Mouse (Mus musculus): ENCODE results near the gene Rasa2.
"Not testable (repeated sequence)": the region's sequence is repeated elsewhere in the genome, so short reads cannot be mapped to it uniquely, and the experiment has no call there.

The Rasa2 gene

DNA sequence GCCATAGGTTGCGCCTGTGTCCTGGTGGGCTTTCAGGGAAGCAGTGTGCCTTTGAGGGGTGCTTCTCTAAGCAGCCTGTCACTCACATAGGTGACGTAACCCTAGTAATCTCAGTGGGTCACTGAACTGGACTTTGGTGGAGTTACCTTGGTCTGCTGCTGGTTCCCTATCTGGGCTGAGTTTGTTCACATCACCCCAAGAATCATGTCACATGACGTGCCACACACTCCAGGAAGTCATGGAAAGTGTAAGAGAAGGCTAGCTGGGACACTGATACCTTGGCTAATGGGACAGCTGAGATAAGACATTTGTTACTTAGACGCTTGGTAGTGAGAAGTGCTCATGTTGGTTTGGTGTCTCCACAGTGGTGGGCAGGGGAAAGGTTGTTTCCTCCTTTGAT lies 105.4 kb downstream of the Rasa2 start:
- DNase-seq (ENCODE audit: low read depth) = no peak

DNA sequence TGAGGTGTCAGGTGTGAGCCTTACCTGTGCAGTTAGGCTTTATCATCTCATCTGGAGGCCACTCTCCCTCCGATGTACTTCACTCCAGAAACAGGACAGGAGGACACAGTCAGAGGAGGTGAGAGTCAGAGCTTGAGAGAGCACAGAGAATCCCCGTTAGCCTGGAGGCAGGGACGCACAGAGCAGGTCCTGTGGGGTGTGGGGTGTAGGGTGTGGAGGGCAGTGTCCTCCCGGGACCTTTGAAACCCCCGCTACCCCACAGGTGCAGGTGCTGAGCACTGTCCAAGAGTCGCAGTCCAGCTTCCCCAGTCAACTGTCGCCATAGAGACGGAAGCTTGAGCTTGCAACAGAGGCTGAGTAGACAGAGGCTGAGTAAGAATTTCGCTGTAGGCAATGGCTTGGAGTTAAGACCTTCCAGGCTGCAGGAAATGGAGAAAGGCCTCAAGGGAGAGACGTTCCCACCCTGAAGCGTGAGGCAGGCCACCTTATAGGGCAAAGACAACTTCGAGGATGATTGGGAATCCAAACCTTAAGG lies 106.4 kb downstream of the Rasa2 start, which contains the start of gene Gm28729:
TSS of gene Gm28729 (minus strand) at position 293 of the 535 bp plus-strand sequence.
- DNase-seq (ENCODE audit: low read depth) = no peak

DNA sequence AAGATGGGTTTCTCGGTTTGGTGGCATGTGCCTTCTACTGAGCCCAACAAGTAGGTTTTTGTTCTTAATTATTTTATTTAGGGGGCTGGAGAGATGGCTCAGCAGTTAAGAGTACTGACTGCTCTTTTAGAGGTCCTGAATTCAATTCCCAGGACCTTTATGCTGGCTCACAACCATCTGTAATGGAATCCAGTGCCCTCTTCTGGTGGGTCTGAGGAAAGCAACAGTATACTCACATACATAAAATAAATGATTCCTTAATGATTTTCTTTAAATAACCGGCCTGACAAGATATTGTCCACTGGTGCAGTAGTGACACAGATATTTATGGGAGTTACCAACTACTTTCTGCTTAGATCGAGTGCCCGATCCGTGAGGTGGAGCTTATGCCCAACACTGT lies 108.3 kb downstream of the Rasa2 start:
- DNase-seq (ENCODE audit: low read depth) = no peak

DNA sequence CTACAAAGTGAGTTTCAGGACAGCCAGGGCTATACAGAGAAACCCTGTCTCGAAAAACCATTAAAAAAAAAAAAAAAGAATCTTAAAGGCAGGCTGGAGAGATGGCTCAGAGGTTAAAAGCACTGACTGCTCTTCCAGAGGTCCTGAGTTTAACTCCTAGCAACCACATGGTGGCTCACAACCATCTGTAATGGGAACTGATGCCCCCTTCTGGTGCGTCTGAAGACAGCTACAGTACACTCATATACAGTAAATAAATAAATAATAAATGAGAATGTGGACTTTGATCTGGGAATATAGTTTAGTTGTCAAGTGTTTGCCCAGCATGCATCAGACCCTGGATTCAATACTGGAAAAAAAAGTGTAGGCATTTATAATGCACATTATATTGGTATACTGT lies 109.8 kb downstream of the Rasa2 start:
- DNase-seq (ENCODE audit: low read depth) = not testable (repeated sequence)

DNA sequence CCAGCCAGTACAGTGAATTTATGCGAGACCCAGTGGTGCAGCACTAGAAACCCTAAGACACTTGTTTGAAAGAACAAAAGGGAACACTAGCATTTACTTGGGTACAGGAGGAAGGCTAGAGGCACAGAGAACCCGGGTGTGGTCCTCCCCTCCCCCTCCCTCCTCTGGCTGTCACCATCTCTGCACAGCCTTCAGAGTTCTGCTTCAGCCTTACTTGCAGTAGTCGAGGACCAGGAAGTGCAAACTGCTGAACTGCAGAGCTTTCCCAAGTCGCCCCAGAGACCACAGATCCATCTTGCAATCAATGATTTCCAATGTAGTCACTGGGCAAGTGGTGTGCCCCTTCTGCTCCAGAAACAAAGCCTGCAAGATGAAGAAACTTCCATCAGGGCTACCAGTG lies 114.0 kb downstream of the Rasa2 start:
- DNase-seq (ENCODE audit: low read depth) = peak; percentile 37

DNA sequence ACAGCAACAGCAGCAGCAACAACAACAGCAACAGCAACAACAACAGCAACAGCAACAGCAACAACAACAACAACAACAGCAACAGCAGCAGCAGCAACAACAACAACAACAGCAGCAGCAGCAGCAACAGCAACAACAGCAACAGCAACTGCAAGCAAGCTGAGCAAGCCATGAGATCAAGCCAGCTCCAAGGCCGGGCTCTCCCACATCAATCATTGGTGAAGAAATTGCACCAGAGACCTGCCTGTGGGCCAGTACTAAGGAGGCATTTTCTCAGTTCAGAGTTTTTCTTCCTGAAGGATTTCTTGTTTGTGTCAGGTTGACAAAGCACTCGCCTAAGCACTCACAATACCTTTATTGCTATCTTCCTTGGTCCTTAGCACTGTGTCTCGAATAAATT lies 114.6 kb downstream of the Rasa2 start:
- DNase-seq (ENCODE audit: low read depth) = no peak

DNA sequence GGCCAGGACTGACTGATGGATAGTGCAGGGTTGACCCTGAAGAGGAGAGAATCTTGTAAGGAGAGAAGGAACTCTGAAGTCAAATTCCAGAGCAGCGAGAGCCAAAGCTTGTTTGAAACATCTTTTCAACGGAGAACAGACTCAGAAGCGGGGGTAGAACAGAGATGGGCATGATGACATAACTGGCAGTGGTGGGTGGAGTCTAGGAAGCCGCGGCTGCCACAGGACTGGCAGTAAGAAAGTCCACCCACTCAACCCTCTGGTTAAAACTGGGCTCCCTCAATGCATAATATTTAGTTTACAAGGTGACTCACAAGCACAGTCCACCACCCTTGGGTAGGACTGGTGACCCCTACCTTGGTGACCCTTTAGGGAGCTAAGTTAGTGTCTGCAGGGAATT lies 115.7 kb downstream of the Rasa2 start:
- peak; percentile 40 for DNase-seq (ENCODE audit: low read depth)

DNA sequence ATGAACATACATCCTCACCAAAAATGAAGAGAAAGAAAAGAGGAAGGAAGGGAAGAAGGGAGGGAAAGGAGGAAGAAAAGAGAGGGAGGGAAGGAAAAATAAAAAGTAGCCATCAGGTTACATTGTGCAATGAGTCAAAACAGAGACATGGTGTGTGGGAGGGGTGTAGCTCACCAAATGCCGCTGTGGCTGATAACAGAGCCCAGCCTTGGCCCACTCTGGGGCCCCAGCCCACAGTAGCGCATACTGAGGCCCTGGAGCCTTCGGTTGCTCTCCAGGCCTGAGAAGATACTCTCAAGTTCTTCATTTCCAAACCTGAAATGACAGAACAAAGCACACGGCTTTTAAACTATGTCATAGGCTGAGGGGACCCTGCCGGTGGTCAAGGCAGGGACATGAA lies 117.1 kb downstream of the Rasa2 start:
- no peak for DNase-seq (ENCODE audit: low read depth)

DNA sequence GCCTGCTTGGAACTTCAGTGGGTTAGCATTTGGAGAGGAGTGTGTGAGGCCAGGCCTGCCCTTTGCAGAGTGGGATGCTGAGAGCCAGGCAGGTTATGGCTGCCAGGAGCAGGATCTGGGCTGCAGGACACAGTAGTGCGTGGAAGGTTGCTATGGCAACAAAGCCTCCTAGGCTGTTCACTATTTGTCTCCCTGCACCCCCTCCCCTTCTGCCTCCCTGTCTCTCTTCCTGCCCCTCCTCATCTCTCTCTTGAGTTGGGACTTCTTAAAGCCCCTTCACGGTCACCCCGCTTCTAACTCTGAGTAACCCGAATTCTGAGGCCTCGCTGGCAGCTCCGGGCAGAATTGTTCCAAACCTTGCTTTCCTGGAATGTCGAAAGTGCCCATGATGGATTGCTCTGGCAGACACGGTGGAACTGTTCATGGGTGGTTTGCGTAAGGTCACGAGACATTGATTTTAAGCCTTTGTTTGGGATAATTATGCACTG lies 125.4 kb downstream of the Rasa2 start:
- no peak for DNase-seq (ENCODE audit: low read depth)

DNA sequence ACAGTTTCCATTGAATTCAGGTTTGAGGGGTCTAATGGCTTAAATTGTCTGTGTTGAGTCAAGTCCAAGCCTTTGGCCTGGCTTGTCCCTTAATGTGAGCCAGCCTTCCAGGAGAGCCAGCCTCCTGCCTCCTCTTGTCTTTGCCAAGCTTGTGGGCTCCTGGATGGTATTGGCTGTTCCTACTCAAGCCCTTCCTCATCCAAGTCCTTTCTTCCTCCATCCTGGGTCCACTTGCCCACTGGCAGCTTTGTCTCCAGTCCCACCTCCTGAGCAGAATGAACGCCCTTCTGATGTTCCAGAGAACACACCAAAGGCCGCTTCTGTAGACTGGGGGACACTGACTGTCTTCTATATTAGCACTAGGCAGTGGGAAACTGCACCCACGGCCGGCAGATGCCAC lies 126.3 kb downstream of the Rasa2 start:
- DNase-seq (ENCODE audit: low read depth) = no peak

DNA sequence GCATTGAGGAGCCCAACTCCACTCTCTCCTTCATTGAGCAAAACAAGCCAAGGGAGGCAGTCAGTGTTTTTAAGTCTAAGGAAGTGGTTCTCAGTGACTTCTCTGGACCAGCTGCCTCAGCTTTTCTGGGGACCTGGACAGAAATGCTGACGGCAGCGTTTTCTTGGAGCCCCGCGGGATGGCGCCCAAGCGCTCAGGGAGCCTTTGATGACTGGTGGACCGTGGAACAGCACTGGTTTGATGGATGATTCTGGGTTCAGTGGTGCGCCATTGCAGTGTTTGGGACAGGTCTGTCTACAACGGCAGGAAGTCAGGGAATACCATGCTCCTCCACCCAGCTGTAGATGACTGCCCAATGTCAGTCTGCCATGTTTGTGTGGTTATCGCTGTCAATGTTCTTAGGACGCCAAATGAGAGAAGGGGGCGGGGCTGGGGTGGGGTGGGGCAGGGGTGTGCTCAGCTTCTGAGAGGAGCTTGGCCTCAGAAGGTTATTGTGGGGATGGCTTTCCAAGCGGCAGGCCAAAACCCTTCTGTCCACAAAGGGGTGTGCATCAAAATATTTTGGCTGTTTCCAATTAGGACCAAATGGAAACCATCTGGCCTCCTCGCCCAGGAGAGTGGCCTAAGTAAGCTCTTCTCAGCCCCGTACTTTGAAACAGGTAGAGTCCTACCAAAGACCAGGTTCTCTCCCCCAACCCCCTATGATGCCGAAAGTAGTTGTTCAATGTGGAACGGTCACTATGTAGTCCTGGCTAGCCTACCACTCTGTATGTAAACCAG lies 127.1 kb downstream of the Rasa2 start:
- DNase-seq (ENCODE audit: low read depth) = no peak

DNA sequence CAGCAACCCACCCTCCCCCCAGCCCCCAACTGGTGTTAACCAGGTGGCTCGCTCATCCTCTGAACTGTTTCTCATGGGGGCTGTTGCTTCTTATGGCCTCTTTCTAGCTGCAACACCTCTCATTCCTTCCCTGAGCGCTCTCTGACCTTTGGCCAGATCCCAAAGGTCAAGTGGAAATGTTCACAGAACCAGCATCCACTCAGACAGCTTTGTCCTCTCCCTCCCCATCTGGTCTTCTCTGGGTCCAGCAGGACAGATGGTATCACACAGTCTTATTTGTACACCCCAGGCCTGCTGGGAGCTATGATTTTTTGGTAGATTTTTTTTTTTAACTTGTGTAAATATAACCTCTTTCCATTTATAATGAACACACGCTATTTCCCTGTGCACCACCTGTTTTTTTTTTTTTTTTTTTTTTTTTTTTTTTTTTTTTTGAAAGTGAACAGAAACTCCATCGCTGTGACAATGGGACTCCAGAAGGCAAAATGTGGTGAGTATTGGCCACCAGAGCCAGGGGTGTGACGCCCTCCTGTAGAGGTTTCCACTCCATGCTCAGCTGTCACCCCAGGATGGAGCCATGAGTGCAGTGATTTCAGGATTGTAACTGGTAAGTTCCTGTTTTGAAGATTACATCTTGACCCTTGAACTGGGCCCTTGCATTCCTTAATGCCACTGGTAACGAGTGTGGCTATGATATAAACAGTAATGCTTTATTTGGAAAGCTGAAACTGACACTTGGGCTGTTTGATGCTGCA lies 128.4 kb downstream of the Rasa2 start:
- DNase-seq (ENCODE audit: low read depth) = no peak

DNA sequence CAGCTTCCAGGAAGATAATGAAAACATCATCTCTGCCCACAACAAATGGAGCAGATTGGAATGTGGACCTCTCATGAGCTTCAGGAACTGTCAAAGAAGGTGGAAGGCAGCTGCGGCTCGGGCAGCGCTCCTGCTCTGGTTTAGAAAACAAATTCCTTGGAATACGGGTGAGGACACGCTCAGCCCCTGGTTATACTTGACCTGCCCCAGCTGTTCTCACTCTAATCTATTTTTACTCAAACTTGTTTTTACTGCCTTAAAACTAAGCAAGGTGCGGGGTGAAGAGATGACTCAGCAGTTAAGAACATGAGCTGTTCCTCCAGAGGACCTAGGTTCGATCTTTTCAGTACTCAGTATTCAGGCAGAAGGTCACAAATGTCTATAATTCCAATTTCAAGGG lies 130.2 kb downstream of the Rasa2 start:
- no peak for DNase-seq (ENCODE audit: low read depth)

DNA sequence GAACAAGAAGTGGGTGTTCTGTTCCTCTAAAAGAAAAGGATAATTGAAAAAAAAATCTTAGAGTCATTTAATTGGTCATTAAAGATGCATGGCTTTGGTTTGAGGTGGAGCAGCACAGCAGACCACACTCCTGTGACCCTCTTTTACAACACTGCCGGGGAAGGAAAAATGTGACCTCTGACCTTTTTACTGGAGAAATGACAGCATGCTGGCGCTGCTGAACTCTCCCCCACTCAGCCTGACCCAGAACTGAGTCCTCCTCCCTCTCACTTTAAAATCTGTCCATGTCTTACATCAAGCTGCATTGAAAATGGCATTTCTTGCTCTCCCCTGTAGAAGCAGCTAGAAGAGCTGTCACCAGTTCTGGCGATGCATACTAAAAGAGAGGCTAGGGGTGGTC lies 138.2 kb downstream of the Rasa2 start:
- DNase-seq (ENCODE audit: low read depth) = no peak

DNA sequence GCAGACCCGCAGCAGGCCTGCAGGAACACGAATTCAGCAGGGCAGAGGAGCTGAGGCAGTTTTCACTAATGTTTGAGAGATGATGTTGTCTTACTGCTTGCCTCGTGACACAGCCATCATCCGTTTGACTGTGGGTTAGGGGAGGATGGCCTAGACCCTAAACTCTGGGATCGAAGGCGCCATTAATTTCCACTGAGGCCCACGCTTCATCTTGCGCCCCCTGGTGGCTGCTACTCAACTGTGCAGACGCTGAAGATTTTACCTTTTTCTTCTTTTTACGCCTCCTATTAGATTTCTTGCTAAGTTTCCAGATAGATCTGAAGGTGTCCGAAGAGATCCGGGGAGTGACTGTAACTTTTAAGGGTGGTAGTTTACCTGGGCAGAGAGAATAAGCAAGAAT lies 139.6 kb downstream of the Rasa2 start:
- DNase-seq (ENCODE audit: low read depth) = peak; percentile 84

Measured in naive thymus-derived CD4-positive, alpha-beta T cell, adult 2 months (primary cell).